Mouse (Mus musculus) adrenal gland, postnatal 10 days (tissue): Measurements from ENCODE around the gene Serinc5. TPM values are rescaled to one million over a fixed set of nuclear protein-coding genes. Genes with fewer than 3 reads are reported as not detected.

Experiments
- DNase-seq: peaks from one replicate; pipeline ENCODE4 v3.0.0; 2021; ENCODE audit warnings: mixed read lengths
- total RNA-seq, 2 experiments: library from RNA; stranded (reverse); gene quantifications; 2 replicates each; pipeline ENCODE4 v1.2.3; 2021

Serinc5 gene
- total RNA-seq, 2 experiments from 2014 or later, result 47.6 to 50.4 TPM

GRCm38 (mm10) chr13:92704189-92704588 is 93.3 kb downstream of the Serinc5 start:
- peak; percentile 15 for DNase-seq

- no peak for DNase-seq
Observed at GRCm38 (mm10) chr13:92705016-92705535, 94.2 kb downstream of the Serinc5 start.

- no peak for DNase-seq
Observed at GRCm38 (mm10) chr13:92706342-92707061, 95.6 kb downstream of the Serinc5 start.

DNA sequence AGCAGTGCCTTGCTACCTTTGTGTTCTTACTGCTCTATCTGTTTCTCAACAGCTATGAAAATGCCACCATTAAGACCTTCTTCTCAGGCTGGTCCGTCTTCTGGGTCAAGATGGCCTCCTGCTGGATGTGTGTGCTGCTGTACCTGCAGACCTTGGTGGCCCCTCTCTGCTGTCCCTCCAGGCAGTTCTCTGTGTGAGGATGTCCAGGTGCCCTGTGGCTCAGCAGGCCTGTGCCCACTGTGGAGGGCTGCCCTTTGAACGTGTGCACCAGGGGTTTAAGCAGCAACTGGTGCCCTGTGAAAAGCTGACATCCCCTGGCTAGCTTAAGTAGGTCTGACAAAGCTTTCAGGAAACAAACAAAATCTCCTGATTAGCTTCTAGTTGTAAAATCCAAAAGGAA is 97.0 kb downstream of the Serinc5 start:
- no peak for DNase-seq

DNA sequence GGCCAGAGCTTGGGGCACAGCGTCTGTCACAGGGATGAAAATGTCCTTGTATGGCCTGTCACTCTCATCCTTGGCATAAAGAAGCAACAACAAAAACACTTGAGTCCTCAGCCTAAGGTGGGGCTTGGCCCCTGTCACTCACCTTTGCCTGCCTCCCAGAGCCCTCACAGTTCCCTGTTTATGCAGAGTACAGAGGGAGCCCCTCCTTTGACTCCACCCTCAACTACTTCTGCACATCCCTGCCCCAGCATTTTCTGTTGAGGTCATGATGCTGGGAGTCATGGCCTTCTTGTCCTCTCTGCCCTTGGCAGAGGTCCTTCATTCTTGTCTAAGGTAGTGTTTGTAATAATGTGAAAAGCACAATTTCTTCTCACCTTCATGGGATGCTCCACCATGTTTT is 97.6 kb downstream of the Serinc5 start:
- DNase-seq, result no peak

GRCm38 (mm10) chr13:92709535-92709934 is 98.6 kb downstream of the Serinc5 start:
- DNase-seq, result no peak

- DNase-seq, result no peak
Observed at GRCm38 (mm10) chr13:92710361-92710760, 99.5 kb downstream of the Serinc5 start.

DNA sequence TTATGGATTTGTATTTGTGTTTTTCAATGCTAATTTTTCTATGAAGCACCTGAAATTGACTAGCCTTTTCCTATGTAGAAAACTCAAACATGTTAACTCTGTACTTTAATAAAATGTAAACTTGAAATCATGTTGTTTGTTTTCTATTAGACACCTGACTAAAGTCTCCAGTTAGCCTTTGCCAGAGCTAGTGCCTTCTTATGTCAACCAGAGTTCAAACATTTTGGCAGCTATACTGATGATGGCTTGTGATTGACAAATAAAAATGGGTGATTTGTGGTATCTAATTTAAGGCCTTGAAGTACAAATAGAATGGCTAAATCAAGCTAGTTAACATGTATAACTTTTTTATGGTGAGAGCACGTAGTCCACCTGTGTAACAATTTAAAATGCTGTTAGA is 100.9 kb downstream of the Serinc5 start:
- no peak for DNase-seq

DNA sequence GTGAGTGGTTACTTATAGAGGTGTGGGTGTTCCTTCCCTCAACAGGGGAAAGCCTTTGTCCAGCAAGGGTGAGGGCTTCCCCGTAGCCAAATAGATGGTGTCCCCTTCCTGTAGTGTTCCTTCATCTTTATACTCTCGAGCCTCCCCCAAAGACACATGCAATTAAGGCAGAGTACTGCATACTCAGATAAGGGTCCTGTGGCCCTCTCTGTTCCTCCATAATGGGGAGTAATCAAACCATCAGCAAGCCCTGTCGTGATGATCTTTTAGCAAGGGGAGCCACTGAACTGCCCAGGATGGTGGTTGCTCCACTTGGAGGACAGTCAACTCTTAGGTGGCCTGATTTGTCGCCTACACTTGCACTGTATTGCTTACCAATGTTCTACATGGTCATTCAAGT is 101.7 kb downstream of the Serinc5 start:
- DNase-seq, result no peak

DNA sequence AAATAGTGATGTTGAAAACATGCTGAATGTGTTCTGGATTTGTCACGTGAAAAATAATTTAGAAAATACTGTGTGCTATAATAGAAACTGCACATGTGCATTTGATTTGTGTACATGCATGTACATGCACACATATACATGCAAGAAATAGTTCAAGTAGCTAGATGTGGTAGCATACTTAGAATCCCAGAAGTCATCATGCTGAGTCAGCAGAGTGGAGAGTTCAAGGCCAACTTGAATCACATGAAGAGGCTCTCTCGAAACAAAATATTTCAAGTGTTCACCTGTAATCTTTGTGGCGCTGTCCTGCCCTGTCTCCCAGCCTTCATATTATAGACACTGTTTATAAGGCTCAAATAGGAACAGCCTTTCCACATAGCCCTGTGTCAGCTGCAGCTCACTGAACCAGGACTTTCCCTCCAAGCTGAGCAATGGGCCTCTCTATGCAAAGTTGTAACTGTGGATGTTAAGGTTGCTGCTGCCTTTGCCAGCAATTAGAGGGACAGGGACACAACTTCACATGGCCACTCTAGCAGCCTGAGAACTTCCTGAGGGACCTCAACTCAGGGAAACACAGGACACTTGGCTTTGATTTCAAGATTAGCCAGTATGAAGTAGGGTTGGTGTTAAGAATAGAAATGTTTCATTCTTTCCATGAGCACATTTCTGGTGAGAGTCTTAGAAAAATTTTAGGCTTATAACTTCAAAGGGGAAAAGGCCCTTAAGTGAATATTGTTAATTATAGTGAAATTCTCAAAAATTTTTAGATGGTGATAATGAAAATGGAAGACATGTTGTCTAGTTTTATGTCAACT is 107.2 kb downstream of the Serinc5 start:
- no peak for DNase-seq

DNA sequence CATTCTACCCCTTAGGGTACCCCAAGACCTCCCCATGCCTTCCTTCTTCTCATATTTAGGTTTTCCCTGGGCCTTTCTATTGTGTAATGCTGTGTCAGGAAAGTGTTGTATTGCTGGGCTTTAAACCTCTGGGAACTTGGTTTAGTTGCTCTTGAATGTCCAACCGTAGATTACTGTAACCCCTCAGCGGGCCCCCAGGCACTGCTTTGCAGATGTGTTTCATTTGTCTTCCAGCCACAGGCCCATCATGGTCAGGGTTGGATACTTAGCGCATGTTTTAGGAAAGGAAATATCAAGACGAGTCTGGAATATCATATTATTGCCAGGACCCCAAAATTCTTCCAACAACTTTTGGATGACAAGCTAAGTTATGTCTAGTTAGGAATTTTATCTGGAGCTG is 110.1 kb downstream of the Serinc5 start:
- DNase-seq, result no peak

GRCm38 (mm10) chr13:92722389-92722788 is 111.5 kb downstream of the Serinc5 start:
- DNase-seq, result no peak

DNA sequence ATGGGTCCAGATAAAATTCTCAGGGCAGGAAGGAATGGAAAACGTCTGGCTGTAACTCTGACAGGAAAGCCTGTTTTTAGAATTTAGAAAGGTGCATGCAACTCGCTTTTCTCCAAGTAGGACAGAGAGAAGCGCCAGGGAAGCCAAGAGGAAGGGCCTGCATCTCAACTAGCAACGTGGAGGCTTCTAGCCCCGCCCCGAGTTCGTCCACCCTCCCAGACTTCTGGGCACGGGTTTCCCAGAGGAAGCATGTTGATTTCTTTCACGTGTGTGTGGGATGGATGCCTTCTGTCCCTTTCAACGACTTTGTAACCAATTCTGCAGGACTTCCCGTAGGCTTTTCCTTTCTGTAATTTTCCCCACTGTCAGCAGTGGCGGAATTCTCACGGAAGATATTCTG is 118.9 kb downstream of the Serinc5 start:
- DNase-seq, result no peak

GRCm38 (mm10) chr13:92731811-92732210 is 120.9 kb downstream of the Serinc5 start:
- DNase-seq, result no peak

DNA sequence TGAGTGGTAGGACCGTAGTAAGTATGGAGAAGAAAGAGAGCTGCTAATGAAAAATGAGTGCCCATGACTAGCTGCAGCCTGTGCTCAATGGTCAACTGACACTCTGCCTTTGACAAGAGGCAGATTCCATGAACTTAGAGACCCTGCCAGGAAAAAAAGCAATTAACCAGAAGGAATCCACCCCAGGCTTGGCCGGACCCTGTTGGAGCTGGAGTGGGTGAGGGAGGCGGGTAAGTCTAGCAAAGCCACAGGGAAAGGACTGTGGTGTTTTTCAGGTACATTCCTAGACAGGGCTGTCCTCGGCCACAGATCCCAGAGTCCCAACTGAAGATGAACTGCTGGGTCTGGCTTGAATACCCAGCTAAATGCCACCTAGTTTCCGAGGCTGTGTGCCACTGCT is 121.9 kb downstream of the Serinc5 start:
- no peak for DNase-seq

DNA sequence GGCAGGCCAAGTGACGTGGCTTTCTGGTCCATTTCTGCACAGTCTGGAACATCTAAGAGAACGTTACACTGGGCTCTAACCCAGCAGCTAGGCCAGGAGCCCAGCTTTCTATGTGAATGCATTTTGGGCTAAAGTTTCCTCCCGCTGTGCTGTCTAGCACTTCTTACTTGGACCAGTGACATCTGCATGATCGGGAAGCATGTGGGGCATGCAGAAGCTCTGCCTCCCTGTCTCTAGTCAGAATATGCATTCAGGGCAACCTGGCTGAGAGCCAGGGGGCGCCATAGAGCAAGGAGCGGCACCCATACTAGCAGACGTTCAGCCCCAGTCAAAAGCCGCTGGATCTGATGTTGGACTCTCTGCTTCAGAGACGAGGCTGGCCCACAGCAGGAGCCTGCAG is 122.4 kb downstream of the Serinc5 start:
- peak; percentile 74 for DNase-seq

GRCm38 (mm10) chr13:92733741-92734140 is 122.8 kb downstream of the Serinc5 start:
- peak; percentile 39 for DNase-seq

GRCm38 (mm10) chr13:92735693-92736092 is 124.8 kb downstream of the Serinc5 start:
- DNase-seq, result no peak

DNA sequence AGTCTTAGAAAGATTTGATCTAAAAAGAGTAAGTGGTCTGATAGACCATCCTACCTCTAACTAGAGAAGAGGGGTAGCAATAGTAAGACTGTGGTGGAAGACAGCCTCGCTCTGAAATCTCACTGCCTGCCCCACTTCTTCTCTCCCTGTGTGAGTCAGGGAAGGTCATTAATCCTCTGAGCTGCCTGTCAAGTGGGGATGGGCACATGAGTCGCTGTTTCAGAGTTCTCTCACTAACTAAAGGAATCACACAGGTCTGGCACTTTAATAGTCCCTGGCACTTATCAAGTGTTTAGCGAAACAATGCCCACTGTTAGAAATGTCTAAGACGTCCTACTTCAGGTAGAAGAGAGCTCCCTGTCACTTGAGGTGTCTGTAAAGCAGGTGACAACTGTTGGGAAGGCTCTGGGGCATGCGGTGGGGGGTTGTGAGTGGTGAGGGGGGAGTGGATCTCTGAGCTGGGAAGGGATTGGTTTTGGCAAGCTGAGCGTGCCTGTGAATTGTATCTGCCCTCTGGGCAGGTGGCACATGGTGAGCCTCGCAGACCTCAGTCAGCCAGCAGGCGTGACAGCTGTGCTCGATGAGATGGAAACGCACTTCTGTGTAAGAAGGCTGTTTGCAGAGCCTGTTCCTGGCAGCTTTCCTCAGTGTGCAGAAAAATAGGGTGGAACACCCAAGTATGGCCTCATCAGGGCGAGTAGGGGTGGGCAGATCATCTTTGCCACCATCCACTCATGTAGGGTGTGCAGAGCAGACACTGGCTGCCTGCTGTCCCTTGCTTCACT is 125.8 kb downstream of the Serinc5 start:
- DNase-seq, result no peak

- DNase-seq, result no peak
Observed at GRCm38 (mm10) chr13:92738821-92739220, 127.9 kb downstream of the Serinc5 start.

- DNase-seq, result no peak
Observed at GRCm38 (mm10) chr13:92739858-92740257, 129.0 kb downstream of the Serinc5 start.

DNA sequence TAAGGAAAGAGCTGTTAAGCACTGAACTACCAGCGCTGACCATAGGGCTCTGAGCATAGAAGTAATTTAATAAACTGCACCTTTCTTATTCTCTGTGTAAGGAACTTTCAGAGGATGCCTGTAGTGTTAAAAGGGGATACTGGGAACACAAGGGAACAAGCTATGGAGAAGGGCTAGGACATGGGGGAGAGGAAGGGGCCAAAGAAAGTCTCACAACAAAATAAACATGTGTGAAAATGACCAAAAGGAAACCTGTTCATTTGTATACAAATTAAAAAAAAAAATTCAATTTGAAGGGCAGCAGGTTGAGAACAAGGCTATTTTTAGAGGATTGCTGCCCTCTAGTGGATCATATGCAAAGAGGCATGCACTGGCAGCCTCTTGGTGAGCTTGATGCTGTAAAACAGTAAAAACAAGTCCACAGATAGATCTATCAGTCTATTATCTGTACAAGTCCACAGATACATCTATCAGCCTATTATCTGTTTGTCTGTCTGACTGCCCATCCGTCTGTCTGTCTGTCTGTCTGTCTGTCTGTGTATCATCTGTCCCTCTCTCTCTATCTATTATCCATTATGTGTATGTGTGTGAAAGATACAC is 129.9 kb downstream of the Serinc5 start:
- peak; percentile 30 for DNase-seq
